ENCODE assay signal across 14 mouse cellular contexts in genomic region chr6:51850030-51850817, GRCm38 (mm10).
DNase-seq lines count a peak whose midpoint lies in the region; ATAC-seq lines count a peak whose summit lies in the region.
"Had no signal": no experiment of that assay in that cellular context is flagged by ENCODE, and none has a peak within 500 bp of the region (broad histone marks: within the 10 kb centered on the region; RNA-seq: fewer than 3 reads in every experiment).

No protein-coding gene starts in this region.

- peaks cover 57% of the 10 kb centered on the region for H3K4me1 ChIP-seq in forebrain, embryonic 13.5 days
- H3K4me1 ChIP-seq in hindbrain, embryonic 14.5 days (replicated peaks; ENCODE audit: control insufficient read depth, insufficient read depth, low read length), result peaks cover 59% of the 10 kb centered on the region
- H3K4me1 ChIP-seq in midbrain, embryonic 15.5 days, result peaks cover 62% of the 10 kb centered on the region

- no peaks in the 10 kb centered on the region for H3K9me3 ChIP-seq in forebrain, embryonic 13.5 days (replicated peaks)
- H3K9me3 ChIP-seq in hindbrain, embryonic 14.5 days (ENCODE audit: control insufficient read depth, low read length), result no peaks in the 10 kb centered on the region
- no peaks in the 10 kb centered on the region for H3K9me3 ChIP-seq in midbrain, embryonic 15.5 days

- peaks cover 40% of the 10 kb centered on the region for H3K27me3 ChIP-seq in forebrain, embryonic 13.5 days
- no peaks in the 10 kb centered on the region for H3K27me3 ChIP-seq in hindbrain, embryonic 14.5 days (ENCODE audit: control insufficient read depth, insufficient read depth, low read length)
- H3K27me3 ChIP-seq in midbrain, embryonic 15.5 days (replicated peaks), result no peaks in the 10 kb centered on the region

- peak overlapping the region; percentile 95 for H3K27ac ChIP-seq in forebrain, embryonic 13.5 days
- H3K27ac ChIP-seq in hindbrain, embryonic 14.5 days, result peak overlapping the region; percentile 99
- peak overlapping the region; percentile 93 for H3K27ac ChIP-seq in midbrain, embryonic 15.5 days

- no peak overlapping the region for H3K4me3 ChIP-seq in forebrain, embryonic 13.5 days
- H3K4me3 ChIP-seq in hindbrain, embryonic 14.5 days (replicated peaks; ENCODE audit: low read length), result no peak overlapping the region
- H3K4me3 ChIP-seq in midbrain, embryonic 15.5 days, result no peak overlapping the region

- peak; percentile 26 to 45 for DNase-seq in cerebellum, postnatal 14 days
- DNase-seq in cerebellum, adult 8-10 months, result no peak
- peak; percentile 53 for DNase-seq in hindbrain, embryonic 14.5 days (ENCODE audit: low spot score)
- no peak for DNase-seq in Muller cell, postnatal 12 days (ENCODE audit: inconsistent ontology term)
- DNase-seq: adrenal gland, adult 2 months; heart, adult 18-20 months; heart, postnatal 14 days; kidney, adult 18-20 months; lung, postnatal 10 days had no signal

- peak overlapping the region; percentile 56; the same call in 1 of the 2 replicates for H3K4me2 ChIP-seq in forebrain, embryonic 13.5 days
- H3K4me2 ChIP-seq in hindbrain, embryonic 14.5 days (replicated peaks), result peak overlapping the region; percentile 47
- H3K4me2 ChIP-seq in midbrain, embryonic 15.5 days, result peak overlapping the region; percentile 40
- H3K4me2 ChIP-seq: liver, embryonic 11.5 days had no signal

- WGBS in forebrain, embryonic 13.5 days, result 32% methylated on average over 13 of the region's 13 CpGs
- 31% methylated on average over 13 of the region's 13 CpGs for WGBS in hindbrain, embryonic 14.5 days
- 24% methylated on average over 13 of the region's 13 CpGs for WGBS in midbrain, embryonic 15.5 days

- H3K36me3 ChIP-seq in forebrain, embryonic 13.5 days (ENCODE audit: poor library complexity, severe bottlenecking), result no peaks in the 10 kb centered on the region
- H3K36me3 ChIP-seq in hindbrain, embryonic 14.5 days (replicated peaks; ENCODE audit: control insufficient read depth, insufficient read depth), result no peaks in the 10 kb centered on the region
- H3K36me3 ChIP-seq in midbrain, embryonic 15.5 days (replicated peaks), result no peaks in the 10 kb centered on the region

- ATAC-seq in forebrain, embryonic 13.5 days, result no peak
- no peak for ATAC-seq in hindbrain, embryonic 14.5 days (ENCODE audit: low FRiP score)
- ATAC-seq in midbrain, embryonic 15.5 days (replicated peaks), result no peak; the same call in 1 of the 2 replicates
- no peak for ATAC-seq in activated CD4-positive, CD25-positive, alpha-beta regulatory T cell, adult 4 months
- ATAC-seq in monocyte, adult 5-6 weeks (replicated peaks; ENCODE audit: insufficient number of reproducible peaks, low FRiP score, low TSS enrichment, poor library complexity, severe bottlenecking), result no peak

- no peak overlapping the region; the same call in none of the 2 replicates for H3K9ac ChIP-seq in forebrain, embryonic 13.5 days
- H3K9ac ChIP-seq in hindbrain, embryonic 14.5 days, result peak overlapping the region; percentile 67
- no peak overlapping the region for H3K9ac ChIP-seq in midbrain, embryonic 15.5 days

Comparison
In these comparisons a context has a peak if more than half of its experiments do, and no peak if none do; other contexts are left out.
1. DNase-seq: peak in cerebellum, postnatal 14 days (2 of 2) and hindbrain, embryonic 14.5 days (single experiment); none in cerebellum, adult 8-10 months (single experiment) and Muller cell, postnatal 12 days (single experiment).
2. Peak in every context shown above with its lines, with median percentiles within 50 percentile points of each other: H3K27ac ChIP-seq and H3K4me2 ChIP-seq.